Mouse (Mus musculus) adipocyte (in vitro differentiated cells): ENCODE results near the gene Lin7a.

Experiments
- DNase-seq: peaks from one replicate; pipeline ENCODE4 v3.0.0-alpha.2; 2016; ENCODE audit warnings: low spot score

The Lin7a gene

DNA sequence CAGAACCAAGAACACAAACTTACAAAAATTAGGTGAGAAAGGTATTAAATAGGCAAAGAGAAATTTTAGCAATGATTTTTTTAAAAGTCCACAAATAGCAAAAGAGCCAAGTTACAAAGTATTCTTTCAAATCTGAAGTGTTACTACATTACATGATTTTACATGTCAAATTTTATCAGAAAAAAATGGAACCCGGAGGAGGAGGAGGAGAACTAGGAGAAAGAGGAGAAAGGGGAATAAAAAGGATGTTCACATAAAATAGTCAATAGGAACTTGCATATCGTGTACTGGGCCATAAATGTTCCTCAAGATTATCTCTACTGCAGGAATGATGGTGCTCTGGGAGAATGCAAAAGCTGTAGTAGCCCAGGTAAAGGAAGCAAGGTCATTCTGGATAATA is 34.4 kb upstream of the Lin7a start:
- peak; percentile 94 for DNase-seq

DNA sequence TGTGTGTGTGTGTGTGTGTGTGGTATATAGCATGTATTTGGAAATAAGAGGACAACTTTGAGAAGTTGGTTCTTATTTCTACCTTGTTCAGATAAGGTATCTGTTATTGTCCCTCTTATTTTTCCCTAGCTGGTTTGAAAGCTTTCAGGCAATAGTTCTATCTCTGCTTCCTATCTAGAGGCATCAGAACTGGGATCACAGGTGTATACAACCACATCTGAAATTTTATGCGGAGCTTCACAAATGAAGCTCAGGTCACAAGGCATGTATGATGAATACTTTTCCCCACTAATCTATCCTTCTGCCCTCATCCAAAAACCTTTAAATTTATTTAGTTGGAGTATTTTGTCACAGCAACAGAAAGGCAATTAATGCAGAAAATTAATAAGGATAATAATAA is 33.8 kb upstream of the Lin7a start:
- DNase-seq, result peak; percentile 93

DNA sequence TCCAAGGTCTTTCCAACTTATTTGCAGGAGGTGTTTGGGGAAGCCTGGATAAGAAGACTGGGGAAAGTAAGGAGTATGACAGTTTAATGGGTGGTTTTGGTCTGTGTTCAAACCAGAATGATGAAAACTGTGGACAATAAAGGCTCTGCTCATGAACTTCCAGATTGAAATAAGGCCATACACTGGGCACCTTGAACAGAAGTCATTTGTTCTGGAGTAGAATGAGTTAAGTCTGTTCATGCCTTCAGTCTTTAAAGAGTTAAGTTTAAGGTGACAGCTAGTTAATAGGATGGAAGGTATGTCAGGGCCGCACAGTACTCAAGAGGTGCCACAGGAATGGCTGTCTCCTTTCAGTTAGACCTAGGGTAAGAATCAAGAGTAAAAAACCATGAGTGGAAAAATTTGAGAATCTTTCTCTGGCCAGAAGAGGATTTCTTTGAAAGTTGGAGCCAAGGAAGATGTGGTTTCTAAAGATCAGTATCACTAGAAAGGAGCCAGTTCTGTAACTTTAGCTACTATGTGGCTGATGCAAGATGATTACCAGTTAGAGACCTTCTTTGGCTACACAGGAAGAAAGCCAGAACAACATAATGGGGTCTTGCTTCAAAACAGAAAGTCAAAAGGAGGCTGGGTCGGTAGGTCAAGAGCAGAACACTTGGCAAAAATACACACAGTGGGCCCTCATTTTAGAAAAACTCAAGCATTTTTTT is 33.2 kb upstream of the Lin7a start:
- peak; percentile 95 for DNase-seq

DNA sequence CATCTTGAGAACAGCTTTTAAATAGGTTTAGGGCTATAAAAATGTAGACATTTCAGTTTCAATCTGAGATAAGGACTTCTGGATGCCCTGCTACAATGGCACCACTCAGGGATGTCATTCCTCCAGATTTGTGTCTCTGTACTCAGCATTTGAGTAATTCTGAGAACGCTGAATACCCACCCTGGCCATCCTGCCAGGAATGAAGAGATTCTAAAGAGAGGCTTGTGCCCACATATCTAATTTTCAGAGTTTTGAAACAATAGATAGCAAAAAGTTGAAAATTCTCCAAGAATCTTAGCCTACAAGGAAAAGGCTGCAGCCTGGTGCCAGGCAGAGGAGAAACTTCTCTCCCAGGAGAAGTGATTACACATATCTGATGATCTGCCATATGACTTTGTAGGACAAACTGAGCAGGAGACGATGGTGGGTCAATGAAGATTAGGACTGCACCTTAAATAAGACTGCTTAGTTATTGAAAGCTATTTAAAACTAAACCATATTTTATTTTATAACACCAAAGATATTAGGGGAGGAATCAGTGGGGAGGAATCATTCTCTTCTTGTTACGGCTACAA is 32.5 kb upstream of the Lin7a start:
- DNase-seq, result peak; percentile 97

DNA sequence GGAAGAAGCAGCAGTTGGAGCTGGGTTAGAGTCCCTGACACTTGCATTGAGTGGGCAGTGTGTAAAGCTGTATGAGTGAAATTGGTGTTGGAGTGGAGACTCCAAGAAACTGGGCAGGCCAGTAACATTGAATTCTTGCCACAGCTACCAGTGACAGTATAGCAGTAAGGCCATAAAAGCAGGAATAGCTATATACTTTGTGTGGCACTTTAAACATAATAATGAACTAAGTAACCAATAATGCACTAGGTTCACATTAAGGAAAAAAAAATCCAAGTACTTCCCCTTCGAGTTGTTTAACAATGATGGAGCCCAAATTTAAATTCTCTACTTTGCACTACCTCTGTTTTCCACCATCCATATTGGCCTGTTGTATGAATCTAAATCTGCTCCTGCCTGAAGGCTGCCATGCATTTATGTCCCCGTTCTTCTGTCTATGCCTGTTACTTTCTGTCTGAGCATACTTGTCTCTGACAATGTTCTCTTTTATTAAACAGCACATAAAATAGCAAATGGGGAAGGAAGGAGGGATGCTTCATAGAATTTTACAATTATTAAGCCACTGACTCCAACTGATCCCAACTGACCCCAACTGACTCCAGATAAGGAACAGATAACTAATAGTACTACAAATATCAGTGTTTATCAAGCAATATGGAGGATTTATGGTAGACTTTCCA is 31.7 kb upstream of the Lin7a start:
- peak; percentile 93 for DNase-seq

DNA sequence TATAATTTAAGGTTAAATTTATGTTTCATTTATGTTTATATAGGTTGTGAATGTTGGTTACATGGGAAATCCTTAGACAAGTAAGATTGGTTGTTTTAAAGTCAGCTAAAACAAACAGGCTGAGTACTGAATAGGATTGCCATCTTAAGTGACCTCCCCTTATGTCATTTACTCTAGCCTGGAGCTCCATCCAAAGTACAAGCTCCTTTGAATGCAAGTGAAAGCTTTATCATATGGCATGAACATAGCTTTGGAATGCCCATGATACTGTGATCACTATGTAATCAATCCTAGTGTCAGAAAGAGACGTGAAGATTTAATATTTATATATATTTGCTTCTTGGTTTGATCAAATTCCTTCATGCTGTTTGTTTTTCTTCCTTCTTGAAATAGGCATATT is 31.0 kb upstream of the Lin7a start:
- DNase-seq, result peak; percentile 93

DNA sequence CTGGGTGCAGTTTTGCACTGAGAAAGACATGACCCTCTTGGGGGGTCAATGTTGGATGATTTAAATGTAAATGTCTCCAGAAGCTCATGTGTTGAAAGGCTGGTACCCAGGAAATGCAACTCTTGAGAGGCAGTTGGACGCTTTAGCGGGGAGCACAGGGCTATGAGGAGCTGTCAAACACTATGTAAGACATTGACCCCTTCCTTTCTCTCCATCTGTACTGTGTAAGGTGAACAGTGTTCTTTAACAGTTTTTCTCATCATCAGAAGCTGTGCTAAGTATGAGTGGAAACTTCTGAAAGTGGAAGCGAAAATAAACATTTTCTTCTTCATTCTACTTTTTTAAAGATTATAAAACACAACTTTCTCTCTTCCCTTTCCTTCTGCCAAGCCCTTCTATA is 30.5 kb upstream of the Lin7a start:
- DNase-seq, result peak; percentile 94

DNA sequence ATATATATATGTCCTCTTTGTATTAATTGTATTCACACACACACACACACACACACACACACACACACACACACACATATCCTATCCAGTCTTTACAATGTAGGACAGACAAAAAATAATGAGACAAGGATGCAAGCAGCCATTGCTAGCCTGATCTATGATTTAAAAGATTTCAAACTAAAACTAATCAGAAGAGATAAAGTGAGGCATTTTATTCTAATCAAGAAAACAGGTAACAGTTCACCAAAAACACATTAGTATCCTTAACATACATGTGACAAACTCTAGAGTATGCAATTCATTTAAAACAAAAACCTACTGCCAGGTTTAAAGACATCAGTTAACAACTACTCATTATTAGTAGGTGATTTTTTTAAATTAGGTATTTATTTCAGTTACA is 30.1 kb upstream of the Lin7a start:
- peak; percentile 85 for DNase-seq

DNA sequence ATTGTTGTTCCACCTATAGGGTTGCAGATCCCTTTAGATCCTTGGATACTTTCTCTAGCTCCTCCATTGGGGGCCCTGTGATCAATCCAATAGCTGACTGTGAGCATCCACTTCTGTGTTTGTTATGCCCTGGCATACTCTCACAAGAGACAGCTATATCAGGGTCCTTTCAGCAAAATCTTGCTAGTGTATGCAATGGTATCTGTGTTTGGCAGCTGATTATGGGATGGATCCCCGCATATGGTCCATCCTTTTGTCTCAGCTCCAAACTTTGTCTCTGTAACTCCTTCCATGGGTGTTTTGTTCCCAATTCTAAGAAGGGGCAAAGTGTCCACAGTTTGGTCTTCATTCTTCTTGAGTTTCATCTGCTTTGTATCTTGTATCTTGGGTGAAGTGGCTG is 29.5 kb upstream of the Lin7a start:
- peak; percentile 78 for DNase-seq

DNA sequence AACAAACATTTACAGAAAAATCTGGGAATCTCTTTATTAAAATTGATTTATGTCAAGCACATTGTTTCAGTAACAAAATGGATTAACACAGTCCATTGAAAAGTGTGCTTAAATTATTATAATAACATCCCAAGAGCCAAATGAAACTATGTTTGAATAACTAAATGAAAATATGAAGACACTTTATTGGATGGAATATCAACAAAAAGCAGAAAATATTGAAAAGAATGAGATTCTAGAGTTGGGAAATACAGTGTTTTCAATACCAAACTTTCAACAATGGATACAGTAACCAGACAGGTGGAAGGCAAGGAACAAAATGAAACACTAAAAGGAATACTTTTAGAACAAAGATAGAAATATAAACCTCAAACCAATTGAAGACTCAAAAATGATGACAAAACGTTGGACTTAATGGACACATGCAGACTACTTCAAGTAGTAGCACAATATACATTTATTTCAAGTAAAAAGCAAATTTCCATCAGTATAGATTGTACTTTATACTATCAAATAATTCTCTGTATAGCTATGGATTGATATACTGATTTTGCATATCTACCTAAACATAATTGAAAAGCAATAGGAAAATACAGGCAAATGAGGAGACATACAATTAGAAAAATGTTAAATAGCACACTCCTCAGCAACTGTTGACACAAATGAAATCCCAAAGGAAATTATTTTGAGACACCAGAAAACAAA is 28.6 kb upstream of the Lin7a start:
- DNase-seq, result peak; percentile 95

DNA sequence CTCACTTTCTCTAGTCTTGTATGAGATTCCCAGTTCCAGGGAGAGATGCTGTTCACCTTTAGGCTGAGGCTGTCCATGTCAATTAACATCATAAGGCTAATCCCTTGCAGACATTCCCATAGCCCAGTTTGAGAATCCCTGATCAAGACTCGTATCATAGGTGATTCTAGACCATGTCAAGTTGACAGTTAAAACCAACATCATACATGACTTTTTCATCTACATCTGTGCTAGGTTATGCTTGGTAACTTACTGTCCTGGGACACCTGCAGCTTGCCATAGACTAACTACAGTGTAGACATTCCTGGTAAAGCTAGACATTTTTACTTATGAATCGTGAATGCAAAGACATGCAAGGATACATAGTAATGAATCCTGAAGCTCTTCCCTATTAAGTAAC is 27.3 kb upstream of the Lin7a start:
- peak; percentile 95 for DNase-seq

DNA sequence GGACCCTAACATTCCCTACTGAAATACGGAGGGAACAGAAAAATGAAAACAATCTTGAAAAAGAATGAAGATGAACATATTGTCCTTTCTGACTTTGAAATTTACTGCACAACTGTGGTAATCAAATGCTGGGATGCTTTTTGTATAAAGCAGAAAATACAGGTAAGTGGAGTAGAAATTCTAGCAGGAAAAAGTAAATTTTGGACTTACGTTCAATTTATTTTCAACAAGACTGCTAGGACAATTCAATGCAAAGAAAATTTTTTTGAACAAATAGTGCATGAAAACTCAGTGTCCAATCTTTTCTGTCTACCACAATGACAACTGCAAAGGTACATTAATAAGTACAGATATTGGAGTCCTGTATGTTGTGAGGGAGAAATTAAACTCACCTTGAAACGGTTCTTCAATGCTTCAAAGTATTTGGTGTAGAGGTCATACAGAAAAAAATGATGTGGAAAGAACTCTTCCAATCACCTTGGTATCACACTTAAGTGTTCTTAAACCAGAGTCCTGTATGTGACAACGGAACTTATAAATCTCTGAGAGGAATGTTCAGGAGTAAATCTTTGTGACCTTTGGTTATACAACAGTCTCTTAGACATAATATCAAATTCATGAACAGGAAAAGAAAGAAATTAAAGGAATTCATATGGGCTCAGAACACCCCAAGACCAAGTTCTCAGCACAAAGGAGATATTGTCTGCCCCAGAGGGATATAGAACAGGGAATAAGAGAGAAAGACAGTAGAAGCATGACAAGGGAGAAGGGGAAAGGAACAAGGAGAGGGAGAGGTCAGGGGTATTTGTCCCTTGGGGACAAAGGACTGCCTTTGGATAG is 26.6 kb upstream of the Lin7a start:
- peak; percentile 98 for DNase-seq

DNA sequence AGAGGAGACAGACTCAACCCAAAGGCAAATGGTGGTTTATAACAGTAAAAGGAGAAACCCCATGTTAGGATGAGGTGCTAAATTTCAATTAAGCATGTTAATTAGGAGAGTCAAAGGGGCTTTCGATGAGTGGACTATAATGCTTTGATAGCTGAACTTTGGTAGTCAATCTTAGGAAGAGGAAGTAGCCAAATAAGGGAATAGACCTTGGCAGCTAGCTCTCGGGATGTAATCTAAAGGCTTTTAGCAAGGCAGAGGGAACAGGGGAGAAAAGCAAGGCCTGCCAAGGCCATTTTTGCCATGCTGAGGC is 26.0 kb upstream of the Lin7a start:
- DNase-seq, result no peak

DNA sequence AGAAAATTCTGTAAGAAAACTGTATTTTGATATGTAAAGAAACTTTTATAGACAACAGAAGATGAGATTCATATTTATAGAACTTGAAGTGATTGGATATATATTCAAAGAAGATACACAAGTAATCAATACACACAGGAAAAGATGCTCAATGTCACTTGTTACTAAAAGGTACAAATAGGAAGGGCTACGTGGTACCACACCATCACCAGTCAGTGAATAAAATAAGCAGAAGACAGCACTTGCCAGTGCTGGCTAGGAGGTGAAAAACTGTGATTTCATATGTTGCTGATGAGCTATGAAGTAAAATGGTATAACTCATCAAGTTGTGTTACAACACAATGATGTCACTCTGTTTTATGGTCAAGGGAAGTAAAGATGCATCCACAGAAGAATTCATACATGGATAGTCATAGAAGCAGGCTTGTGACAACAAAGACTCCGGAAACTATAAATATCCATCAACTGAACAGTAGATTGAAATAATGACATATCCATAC is 25.5 kb upstream of the Lin7a start:
- DNase-seq, result peak; percentile 92

DNA sequence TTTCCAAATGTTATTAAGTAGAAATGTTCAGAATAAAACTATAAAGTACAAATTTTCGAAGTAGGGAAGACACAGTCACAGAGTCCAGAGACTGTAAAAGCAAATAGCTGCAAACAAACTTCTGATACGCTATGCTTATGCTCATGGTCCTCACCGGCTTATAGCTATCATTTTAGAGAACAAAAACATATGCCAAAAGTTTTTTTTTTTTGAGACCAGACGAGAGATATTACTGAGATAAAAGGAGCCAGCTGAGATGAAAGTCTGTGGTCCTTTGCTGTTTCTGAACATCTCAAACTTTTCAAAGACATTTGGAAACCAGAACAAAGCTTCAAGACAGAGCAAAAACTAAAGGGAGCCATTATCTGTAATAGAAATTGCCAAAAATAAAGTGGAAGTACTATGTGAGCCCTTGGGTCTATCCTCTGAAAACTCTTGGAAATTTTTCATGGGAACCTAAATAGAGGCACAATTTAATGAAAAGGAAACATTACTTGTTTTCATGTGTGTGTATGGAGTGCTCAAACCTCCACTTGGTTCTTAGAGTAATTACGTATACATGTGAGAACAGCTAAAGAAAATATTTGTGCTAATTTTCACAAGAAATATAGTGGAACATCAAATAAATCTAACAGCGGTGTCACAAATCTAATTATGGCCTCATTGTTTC is 24.4 kb upstream of the Lin7a start:
- peak; percentile 95 for DNase-seq

DNA sequence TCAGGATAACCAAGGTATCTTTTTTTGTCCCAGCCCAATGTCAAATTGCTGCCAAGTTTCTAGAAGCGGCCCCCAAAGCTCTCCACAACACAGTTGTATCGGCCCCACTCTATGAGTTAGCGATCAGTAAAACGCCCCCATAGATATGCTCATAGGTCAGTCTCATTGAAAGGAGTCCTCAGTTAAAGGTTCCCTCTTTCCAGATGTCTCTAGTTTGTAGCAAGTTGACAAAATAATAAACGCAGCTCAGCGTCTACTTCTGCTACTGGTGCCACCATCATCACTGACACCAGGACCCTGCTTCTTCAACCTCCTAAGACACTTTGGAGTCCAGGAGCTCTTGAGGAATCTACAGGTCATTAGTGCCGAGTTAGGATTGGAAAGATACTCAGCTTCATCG is 23.0 kb upstream of the Lin7a start:
- no peak for DNase-seq

DNA sequence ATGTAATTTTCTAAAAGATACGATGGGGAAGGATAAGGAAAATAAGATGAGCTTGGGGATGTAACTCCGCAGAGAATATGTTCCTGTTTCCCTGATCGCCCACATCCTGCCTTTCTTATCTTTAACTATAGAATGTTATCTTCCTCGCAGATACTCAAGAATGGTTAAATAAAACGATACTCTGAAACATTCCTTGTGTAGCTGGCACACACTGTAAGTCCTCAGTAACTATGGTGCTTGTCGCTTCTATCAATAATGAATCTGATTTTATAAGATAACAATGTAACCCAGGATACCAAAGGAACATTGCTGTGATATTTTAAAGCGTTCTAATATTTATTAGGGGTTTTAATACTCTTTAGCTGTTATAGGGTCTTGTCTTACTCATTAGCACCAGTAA is 22.4 kb upstream of the Lin7a start:
- peak; percentile 94 for DNase-seq

DNA sequence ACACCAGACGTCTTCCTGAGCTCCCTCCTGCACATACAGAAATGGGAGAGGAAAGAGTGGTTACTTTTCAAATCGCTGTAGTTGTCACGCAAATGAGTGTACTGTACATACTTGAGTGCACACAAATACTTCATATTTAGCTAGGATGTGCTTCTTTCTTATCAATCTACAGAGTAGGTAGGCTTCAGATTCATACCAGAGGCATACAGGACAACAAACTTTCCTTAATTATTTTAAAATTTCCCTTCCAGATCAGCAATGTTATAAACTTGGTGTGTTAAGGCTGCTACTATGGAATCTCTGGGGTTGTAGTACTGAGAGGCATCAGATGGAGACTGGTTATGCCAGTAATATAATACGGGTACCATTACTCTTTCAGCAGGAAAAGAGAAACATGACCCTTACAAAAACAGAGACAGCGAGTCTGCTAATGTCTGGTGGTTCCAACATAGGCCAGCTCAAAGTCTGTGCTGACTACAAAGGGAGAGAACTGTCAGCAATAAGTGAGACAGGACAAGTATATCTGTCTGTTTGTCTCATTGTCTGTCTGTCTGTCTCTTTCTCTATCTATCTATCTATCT is 21.8 kb upstream of the Lin7a start:
- peak; percentile 94 for DNase-seq

DNA sequence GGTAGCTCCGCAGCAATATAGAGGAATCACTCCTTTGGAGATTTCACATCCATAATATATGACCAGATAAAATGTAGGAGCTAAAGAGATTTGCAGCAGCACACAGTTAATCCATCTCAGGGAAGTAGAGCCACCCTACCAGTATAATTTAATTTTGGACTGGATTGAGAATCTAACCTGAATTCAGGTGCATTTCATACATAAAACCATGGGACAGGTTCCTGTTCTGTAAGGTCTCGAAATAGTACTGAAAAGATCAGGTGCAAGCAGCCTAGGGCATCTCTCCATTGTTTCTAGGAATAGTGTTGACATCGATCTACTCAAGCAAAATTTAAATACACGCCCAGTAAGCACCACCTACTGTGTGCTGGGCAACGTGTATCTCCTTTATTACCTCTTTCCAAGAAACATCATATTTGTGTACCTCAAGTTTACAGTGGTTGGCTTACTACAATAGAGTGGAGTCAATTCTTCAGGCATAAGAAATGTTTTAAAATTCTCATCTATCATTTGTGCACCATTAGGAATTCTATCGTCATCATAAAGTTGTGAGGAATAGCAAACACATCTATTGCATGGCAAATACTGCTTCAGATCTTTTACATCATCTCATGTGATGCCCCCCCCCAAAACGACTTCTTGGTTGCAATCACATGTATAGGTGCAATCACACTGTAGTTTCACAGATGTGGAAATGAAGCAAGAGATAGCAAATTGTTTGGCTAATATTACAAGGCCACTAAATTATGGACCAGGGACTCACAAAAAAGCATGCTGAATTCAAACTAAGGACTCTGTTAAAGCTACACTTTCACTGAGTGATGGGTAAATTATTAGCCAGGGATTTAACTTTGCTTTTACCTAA is 20.9 kb upstream of the Lin7a start:
- peak; percentile 96 for DNase-seq

DNA sequence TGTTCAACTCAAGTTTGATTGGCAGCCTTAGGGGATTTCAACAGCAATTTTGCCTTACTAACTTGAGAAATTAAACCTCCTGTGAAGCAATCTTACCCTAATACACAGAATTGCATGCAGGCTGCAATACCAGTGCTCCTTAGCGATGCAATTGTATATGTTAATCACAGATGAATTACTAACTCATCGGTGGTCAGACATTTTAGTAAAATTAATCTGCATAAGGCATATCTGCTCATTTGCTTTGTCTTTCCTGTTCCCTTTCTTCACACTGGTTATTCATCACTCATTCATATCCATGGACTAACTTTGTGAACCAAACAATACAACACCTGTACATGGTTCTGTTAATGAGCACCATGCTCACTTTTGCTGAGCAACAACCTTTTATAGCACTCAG is 20.2 kb upstream of the Lin7a start:
- no peak for DNase-seq
